24 mouse cellular contexts compared by ENCODE assay signal in genomic region chr17:66104076-66104475, GRCm38 (mm10). TPM values are rescaled to one million over a fixed set of nuclear protein-coding genes. Genes with fewer than 3 reads are reported as not detected.
A peak's percentile ranks its signal among the peaks of the same experiment; 100 is the strongest.
DNase-seq lines count a peak whose midpoint lies in the region; ATAC-seq and TF ChIP-seq lines count a peak whose summit lies in the region.
"Had no signal": no experiment of that assay in that cellular context is flagged by ENCODE, and none has a peak within 500 bp of the region (broad histone marks: within the 10 kb centered on the region; RNA-seq: fewer than 3 reads in every experiment).

No protein-coding gene starts in this region.

- peaks cover under 1% of the 10 kb centered on the region; the same call in 1 of the 2 replicates for H3K36me3 ChIP-seq in E14TG2a.4 (ENCODE audit: insufficient read depth, low read length)
- no peaks in the 10 kb centered on the region for H3K36me3 ChIP-seq in midbrain, postnatal 0 days (ENCODE audit: insufficient read depth, low read length)
- H3K36me3 ChIP-seq: embryonic facial prominence, embryonic 10.5 days; embryonic facial prominence, embryonic 12.5 days; forebrain, embryonic 15.5 days had no signal

- H3K4me1 ChIP-seq in E14TG2a.4 (replicated peaks; ENCODE audit: low read depth, low read length), result peaks cover 79% of the 10 kb centered on the region
- H3K4me1 ChIP-seq in midbrain, postnatal 0 days (ENCODE audit: insufficient read depth, low read length), result no peaks in the 10 kb centered on the region

- no peaks in the 10 kb centered on the region for H3K27me3 ChIP-seq in E14TG2a.4 (ENCODE audit: insufficient read depth, low read length)
- no peaks in the 10 kb centered on the region for H3K27me3 ChIP-seq in midbrain, postnatal 0 days (ENCODE audit: insufficient read depth, low read length)
- H3K27me3 ChIP-seq: CH12.LX; embryonic facial prominence, embryonic 12.5 days; forebrain, embryonic 13.5 days; forebrain, embryonic 15.5 days; Patski had no signal

- no peak for TF ChIP-seq CTCF in E14TG2a.4 (conservative IDR thresholded peaks at IDR 0.05; ENCODE audit: low read length)
- no peak for TF ChIP-seq CTCF in midbrain, postnatal 0 days (IDR thresholded peaks at IDR 0.05)

- 0 out of 2 replicates have a peak overlapping the region, but pooled peaks have one; percentile 3 for H3K4me3 ChIP-seq in E14TG2a.4 (replicated peaks; ENCODE audit: low read length)
- H3K4me3 ChIP-seq in midbrain, postnatal 0 days (ENCODE audit: low read depth, low read length), result no peak overlapping the region
- H3K4me3 ChIP-seq: embryonic facial prominence, embryonic 10.5 days; embryonic facial prominence, embryonic 12.5 days; forebrain, embryonic 13.5 days; forebrain, embryonic 15.5 days had no signal

- peak; percentile 89 for DNase-seq in R1 (ENCODE audit: low read depth, low spot score)
- no peak for DNase-seq in heart, postnatal 4 days
- DNase-seq in midbrain, postnatal 0 days (ENCODE audit: low spot score), result no peak
- DNase-seq: adrenal gland, adult 8-10 months; adrenal gland, postnatal 14 days; adrenal gland, postnatal 36 days; B cell, adult 2 months; cerebellum, adult 11-12 months; cerebellum, adult 2 months; cerebellum, adult 9-10 months; cerebellum, postnatal 10 days; cerebellum, postnatal 25 days; forebrain, postnatal 0 days had no signal

- no peak overlapping the region for H3K27ac ChIP-seq in midbrain, postnatal 0 days (ENCODE audit: low read depth, low read length)
- H3K27ac ChIP-seq: embryonic facial prominence, embryonic 10.5 days; embryonic facial prominence, embryonic 12.5 days; forebrain, embryonic 13.5 days; forebrain, embryonic 15.5 days had no signal

- no peak overlapping the region for H3K9ac ChIP-seq in midbrain, postnatal 0 days (replicated peaks; ENCODE audit: low read length, poor library complexity, severe bottlenecking)
- H3K9ac ChIP-seq: embryonic facial prominence, embryonic 12.5 days; forebrain, embryonic 13.5 days; forebrain, embryonic 15.5 days; forebrain, postnatal 0 days had no signal

- 0 out of 2 replicates have a peak, but pooled peaks have one; percentile 25 for ATAC-seq in megakaryocyte-erythroid progenitor cell, adult 5-6 weeks (replicated peaks; ENCODE audit: low FRiP score, low TSS enrichment, poor library complexity, severe bottlenecking)
- ATAC-seq in midbrain, postnatal 0 days (ENCODE audit: low FRiP score), result no peak
- ATAC-seq: activated CD4-positive, CD25-positive, alpha-beta regulatory T cell, adult 4 months; CD4-positive, CD25-positive, alpha-beta regulatory T cell, adult 4 months; forebrain, embryonic 13.5 days; forebrain, embryonic 15.5 days; forebrain, postnatal 0 days; Patski had no signal

- WGBS in midbrain, postnatal 0 days, result 82% methylated on average over 7 of the region's 7 CpGs

- H3K9me3 ChIP-seq in E14TG2a.4 (ENCODE audit: low read length), result no peaks in the 10 kb centered on the region
- no peaks in the 10 kb centered on the region for H3K9me3 ChIP-seq in midbrain, postnatal 0 days (ENCODE audit: low read length)
- H3K9me3 ChIP-seq: embryonic facial prominence, embryonic 10.5 days; embryonic facial prominence, embryonic 12.5 days; forebrain, embryonic 13.5 days; forebrain, embryonic 15.5 days; G1E had no signal

- H3K4me2 ChIP-seq in midbrain, postnatal 0 days (ENCODE audit: low read depth, low read length, poor library complexity, severe bottlenecking), result no peak overlapping the region
- H3K4me2 ChIP-seq: embryonic facial prominence, embryonic 12.5 days; forebrain, embryonic 13.5 days; forebrain, embryonic 15.5 days had no signal

RNA-seq across cellular contexts. Expression of gene Ndufv2, which starts 2.7 kb away (rescaled TPM):
- total RNA-seq in megakaryocyte-erythroid progenitor cell, adult 5-6 weeks (2014; fragmentation: Nextera tagmentation), result 161 and 223 TPM in 2 replicates
- 310 and 343 TPM in 2 replicates for total RNA-seq in megakaryocyte-erythroid progenitor cell, adult 5-6 weeks (2017)
- 100 to 1,000 TPM; 846 to 878 TPM for total RNA-seq in heart, postnatal 4 days (2021)
- 111 and 125 TPM in 2 replicates for total RNA-seq in midbrain, postnatal 0 days (2014; rRNA removed)
- polyA plus RNA-seq in midbrain, postnatal 0 days (2015; fragmentation: Nextera tagmentation; extraction: Ambion mirVana), result 419 and 445 TPM in 2 replicates

RNA-seq across cellular contexts. Expression of gene Washc1, which starts 7.3 kb away (rescaled TPM):
- total RNA-seq in megakaryocyte-erythroid progenitor cell, adult 5-6 weeks (2014; fragmentation: Nextera tagmentation), result 30.8 and 34.5 TPM in 2 replicates
- total RNA-seq in megakaryocyte-erythroid progenitor cell, adult 5-6 weeks (2017), result 22.0 and 29.7 TPM in 2 replicates
- 10 to 100 TPM; 25.1 to 26.7 TPM for total RNA-seq in heart, postnatal 4 days (2021)
- 44.1 and 54.8 TPM in 2 replicates for total RNA-seq in midbrain, postnatal 0 days (2014; rRNA removed)
- polyA plus RNA-seq in midbrain, postnatal 0 days (2015; fragmentation: Nextera tagmentation; extraction: Ambion mirVana), result 41.7 and 43.8 TPM in 2 replicates

RNA-seq across cellular contexts. Expression of gene Ddx11, which starts 19.2 kb away (rescaled TPM):
- total RNA-seq in megakaryocyte-erythroid progenitor cell, adult 5-6 weeks (2014; fragmentation: Nextera tagmentation), result 37.1 and 38.5 TPM in 2 replicates
- total RNA-seq in megakaryocyte-erythroid progenitor cell, adult 5-6 weeks (2017), result 19.5 and 23.4 TPM in 2 replicates
- 1 to 10 TPM; 7.7 to 8.9 TPM for total RNA-seq in heart, postnatal 4 days (2021)
- 5.6 and 6.7 TPM in 2 replicates for total RNA-seq in midbrain, postnatal 0 days (2014; rRNA removed)
- 2.2 and 2.5 TPM in 2 replicates for polyA plus RNA-seq in midbrain, postnatal 0 days (2015; fragmentation: Nextera tagmentation; extraction: Ambion mirVana)

RNA-seq across cellular contexts. Expression of gene Ankrd12, which starts 27.2 kb away (rescaled TPM):
- total RNA-seq in megakaryocyte-erythroid progenitor cell, adult 5-6 weeks (2014; fragmentation: Nextera tagmentation), result 43.9 and 48.4 TPM in 2 replicates
- total RNA-seq in megakaryocyte-erythroid progenitor cell, adult 5-6 weeks (2017), result 52.0 and 55.1 TPM in 2 replicates
- total RNA-seq in heart, postnatal 4 days (2021), result 10 to 100 TPM; 14.1 to 16.2 TPM
- total RNA-seq in midbrain, postnatal 0 days (2014; rRNA removed), result 63.4 and 63.5 TPM in 2 replicates
- polyA plus RNA-seq in midbrain, postnatal 0 days (2015; fragmentation: Nextera tagmentation; extraction: Ambion mirVana), result 205 and 229 TPM in 2 replicates
